Mouse (Mus musculus) midbrain, embryonic 16.5 days (tissue): ENCODE data around the gene Chst8. TPM values are rescaled to one million over a fixed set of nuclear protein-coding genes. Genes with fewer than 3 reads are reported as not detected.

ENCODE experiments used
- ATAC-seq: fragments of 200-750 bp; cut with Nextera tagmentation; 2 replicates; pipeline ENCODE4 v1.8.0; 2017; ENCODE audit warnings: moderate TSS enrichment
- H3K27ac ChIP-seq: fragments of 300-500 bp; sonication (generic); 2 replicates; pipeline ENCODE4 v1.5.1; 2014; ENCODE audit warnings: mild to moderate bottlenecking, low read length, mixed read lengths
- H3K27me3 ChIP-seq: fragments of 300-500 bp; sonication (generic); 2 replicates; pipeline ENCODE4 v1.6.1; 2014; ENCODE audit warnings: low read depth, low read length, mixed read lengths; ENCODE audit not compliant: control insufficient read depth, insufficient read depth
- H3K36me3 ChIP-seq: fragments of 300-500 bp; sonication (generic); 2 replicates; pipeline ENCODE4 v1.6.1; 2014; ENCODE audit warnings: mild to moderate bottlenecking, low read length, moderate library complexity, mixed read lengths; ENCODE audit not compliant: control insufficient read depth, insufficient read depth
- H3K4me1 ChIP-seq: fragments of 300-500 bp; sonication (generic); 2 replicates; pipeline ENCODE4 v1.6.1; 2014; ENCODE audit warnings: mild to moderate bottlenecking, low read length, mixed read lengths; ENCODE audit not compliant: control insufficient read depth, insufficient read depth
- H3K4me2 ChIP-seq: fragments of 300-500 bp; sonication (generic); 2 replicates; pipeline ENCODE4 v1.6.1; 2014; ENCODE audit warnings: mild to moderate bottlenecking, low read length, mixed read lengths
- H3K4me3 ChIP-seq: fragments of 300-500 bp; sonication (generic); 2 replicates; pipeline ENCODE4 v1.5.1; 2014; ENCODE audit warnings: low read depth, mild to moderate bottlenecking, low read length, moderate library complexity, mixed read lengths
- H3K9ac ChIP-seq: fragments of 300-500 bp; sonication (generic); 2 replicates; pipeline ENCODE4 v1.6.1; 2014; ENCODE audit warnings: low read depth, low read length, mixed read lengths
- H3K9me3 ChIP-seq: fragments of 300-500 bp; sonication (generic); replicated peaks from 2 replicates; pipeline ENCODE4 v1.6.1; 2014; ENCODE audit warnings: mild to moderate bottlenecking, low read length, mixed read lengths; ENCODE audit not compliant: control insufficient read depth, poor library complexity, severe bottlenecking
- WGBS: fragments of 180-500 bp; shearing (Covaris S2); extraction: QIAGEN DNeasy Blood & Tissue Kit; methylation state at CpG from one replicate; pipeline ENCODE4 v1.1.7; 2014; 5-methylcytosine and 5-hydroxymethylcytosine counted together
- polyA plus RNA-seq: library from polyadenylated mRNA; unstranded; fragments of >200 nt; fragmentation: Nextera tagmentation; extraction: Ambion mirVana; gene quantifications from 2 replicates; pipeline ENCODE4 v1.2.1, GENCODE M21; 2015

Chst8 gene
- polyA plus RNA-seq, 1 experiment from 2014 or later, result 12.7 TPM

DNA sequence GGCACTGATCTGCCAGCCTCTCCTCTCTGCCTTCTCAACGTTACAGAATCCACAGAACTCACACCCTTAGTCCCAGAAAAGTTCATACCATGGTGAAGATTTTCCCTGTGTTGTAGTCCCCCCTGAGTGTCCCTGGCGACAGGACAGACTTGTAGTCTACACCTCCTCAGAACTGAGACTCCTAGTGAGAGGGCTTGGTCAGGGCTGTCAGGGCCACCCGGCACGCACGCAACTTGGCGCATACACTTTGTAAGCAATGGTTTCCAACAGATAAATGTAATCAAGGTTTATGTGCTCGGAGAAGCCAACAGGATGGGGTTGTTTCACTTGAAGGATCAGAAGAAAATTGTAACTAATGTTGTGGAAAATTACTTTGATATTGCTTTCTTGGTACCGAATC lies 67.5 kb downstream of the Chst8 start:
- H3K9ac ChIP-seq, result no peak overlapping the region
- H3K36me3 ChIP-seq, result no peaks in the 10 kb centered on the region
- no peaks in the 10 kb centered on the region; the same call in 1 of the 2 replicates for H3K27me3 ChIP-seq
- no peak overlapping the region for H3K4me3 ChIP-seq
- no peak overlapping the region for H3K27ac ChIP-seq
- no peaks in the 10 kb centered on the region for H3K9me3 ChIP-seq
- WGBS, result 80% methylated on average over 8 of the region's 8 CpGs
- no peak overlapping the region for H3K4me2 ChIP-seq
- no peak for ATAC-seq
- H3K4me1 ChIP-seq, result peaks cover 7% of the 10 kb centered on the region

- Histone ChIP-seq H3K27ac (no peak overlapping the region), H3K4me3 (no peak overlapping the region), H3K4me2 (no peak overlapping the region), H3K9ac (no peak overlapping the region), H3K4me1 (peaks cover 7% of the 10 kb centered on the region), H3K27me3 (no peaks in the 10 kb centered on the region), H3K36me3 (no peaks in the 10 kb centered on the region), H3K9me3 (no peaks in the 10 kb centered on the region)
- ATAC-seq, result no peak
- WGBS, result 80% methylated on average over 8 of the region's 8 CpGs
Measured at GRCm38 (mm10) chr7:34743411-34744085, 69.0 kb downstream of the Chst8 start.

DNA sequence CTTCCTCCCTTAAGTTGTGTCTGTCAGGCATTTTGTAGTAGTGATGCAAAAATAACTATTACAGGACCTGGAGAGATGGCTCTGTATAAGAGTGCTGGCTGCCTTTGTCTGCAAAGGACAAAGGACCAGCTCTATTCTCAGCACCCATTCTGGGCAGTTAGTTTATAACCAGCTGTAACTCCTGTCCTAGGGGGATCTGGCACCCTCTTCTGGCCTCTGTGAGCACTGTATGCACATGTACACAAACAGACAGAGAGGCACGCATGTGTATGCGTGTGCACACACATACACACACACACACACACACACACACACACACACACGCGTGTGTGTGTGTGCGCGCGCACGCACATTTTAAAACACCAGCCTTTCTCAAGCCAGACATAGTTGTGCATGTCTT lies 73.1 kb downstream of the Chst8 start:
- WGBS, result 96% methylated on average over 8 of the region's 8 CpGs
- no peak overlapping the region for H3K4me3 ChIP-seq
- no peak for ATAC-seq
- H3K4me2 ChIP-seq, result no peak overlapping the region
- H3K9me3 ChIP-seq, result no peaks in the 10 kb centered on the region
- no peaks in the 10 kb centered on the region; the same call in none of the 2 replicates for H3K4me1 ChIP-seq
- no peaks in the 10 kb centered on the region for H3K36me3 ChIP-seq
- H3K27me3 ChIP-seq, result no peaks in the 10 kb centered on the region
- no peak overlapping the region for H3K27ac ChIP-seq
- no peak overlapping the region for H3K9ac ChIP-seq

DNA sequence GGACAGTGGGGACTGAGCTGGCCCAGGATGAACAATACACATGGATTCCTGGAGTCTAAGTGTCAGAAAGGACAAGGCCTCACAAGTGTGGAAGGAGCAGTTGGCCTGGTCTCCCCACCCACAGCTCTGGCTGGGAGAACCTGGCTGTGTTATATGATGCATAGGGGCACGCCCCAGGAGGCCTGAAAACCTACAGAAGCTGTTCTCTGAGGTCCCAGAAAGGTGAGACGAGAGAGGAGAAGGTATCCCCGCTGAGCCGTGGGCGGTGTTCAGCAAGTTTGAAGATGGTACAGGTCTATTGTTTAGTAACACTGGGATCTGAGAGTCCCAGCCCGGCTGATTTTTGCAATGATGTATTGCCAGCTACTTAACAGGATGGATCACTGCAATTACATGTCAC lies 75.3 kb downstream of the Chst8 start:
- no peak for ATAC-seq
- 72% methylated on average over 6 of the region's 6 CpGs for WGBS

DNA sequence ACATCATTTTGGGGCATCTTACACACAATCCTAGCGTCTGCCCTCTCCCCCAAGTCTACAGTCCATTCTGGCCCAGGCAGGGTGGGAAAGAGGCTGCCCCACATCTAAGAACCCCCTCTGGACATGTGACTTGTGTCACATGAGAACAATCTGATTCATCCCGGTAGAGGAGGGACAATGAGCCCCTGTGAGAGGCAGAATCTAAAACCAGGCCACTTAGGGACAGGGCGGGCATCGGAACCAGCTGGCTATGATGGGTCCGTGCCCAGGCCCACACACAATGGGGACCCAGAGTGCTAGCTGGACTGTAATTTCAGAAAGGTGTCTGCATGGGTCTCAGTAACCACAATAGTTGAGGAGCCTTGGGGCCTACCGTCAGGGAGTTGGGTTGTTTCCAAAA lies 78.2 kb downstream of the Chst8 start:
- H3K9ac ChIP-seq, result no peak overlapping the region
- no peak for ATAC-seq
- H3K36me3 ChIP-seq, result no peaks in the 10 kb centered on the region
- no peaks in the 10 kb centered on the region for H3K9me3 ChIP-seq
- H3K27me3 ChIP-seq, result no peaks in the 10 kb centered on the region
- H3K4me2 ChIP-seq, result no peak overlapping the region
- no peak overlapping the region for H3K27ac ChIP-seq
- no peak overlapping the region for H3K4me3 ChIP-seq
- no peaks in the 10 kb centered on the region; the same call in none of the 2 replicates for H3K4me1 ChIP-seq
- WGBS, result 78% methylated on average over 6 of the region's 6 CpGs

More for the DNA sequence above, 75.3 kb downstream of the Chst8 start:
- Histone ChIP-seq H3K27ac (no peak overlapping the region), H3K4me2 (no peak overlapping the region), H3K9ac (no peak overlapping the region), H3K4me1 (no peaks in the 10 kb centered on the region; the same call in none of the 2 replicates), H3K9me3 (no peaks in the 10 kb centered on the region), H3K4me3 (no peak overlapping the region), H3K27me3 (no peaks in the 10 kb centered on the region), H3K36me3 (no peaks in the 10 kb centered on the region)

- H3K4me1 ChIP-seq, result no peaks in the 10 kb centered on the region
- H3K27me3 ChIP-seq, result no peaks in the 10 kb centered on the region
- H3K4me2 ChIP-seq, result no peak overlapping the region
- H3K27ac ChIP-seq, result no peak overlapping the region
- no peaks in the 10 kb centered on the region; the same call in 1 of the 2 replicates for H3K9me3 ChIP-seq
- no peak overlapping the region for H3K4me3 ChIP-seq
- H3K36me3 ChIP-seq, result no peaks in the 10 kb centered on the region
- WGBS, result 37% methylated on average over 6 of the region's 6 CpGs
- ATAC-seq, result no peak
- no peak overlapping the region for H3K9ac ChIP-seq
Measured at GRCm38 (mm10) chr7:34728931-34729330, 83.6 kb downstream of the Chst8 start.

DNA sequence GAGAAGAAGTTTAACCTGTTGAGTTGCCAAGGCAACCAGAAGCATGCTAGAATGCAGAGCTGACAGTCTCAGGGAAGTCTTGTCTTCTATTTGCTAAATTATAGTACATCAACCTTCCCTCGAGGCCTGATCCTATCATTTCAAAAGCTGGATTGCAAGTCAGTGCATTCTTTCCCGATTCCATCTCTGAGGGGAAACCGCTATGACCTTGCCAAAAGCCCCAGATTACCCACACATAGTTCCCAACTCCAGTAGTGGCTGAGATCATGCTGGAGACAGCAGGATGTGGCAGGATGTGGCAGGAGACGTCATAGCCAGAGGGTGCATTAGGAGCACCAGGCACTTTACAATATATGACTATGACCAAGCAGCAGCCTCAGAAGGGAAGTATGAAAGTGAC lies 87.3 kb downstream of the Chst8 start:
- no peak overlapping the region for H3K4me3 ChIP-seq
- H3K36me3 ChIP-seq, result no peaks in the 10 kb centered on the region
- H3K27me3 ChIP-seq, result no peaks in the 10 kb centered on the region
- ATAC-seq, result no peak
- no peak overlapping the region for H3K9ac ChIP-seq
- no peaks in the 10 kb centered on the region; the same call in 1 of the 2 replicates for H3K9me3 ChIP-seq
- H3K27ac ChIP-seq, result no peak overlapping the region
- 75% methylated on average over 4 of the region's 4 CpGs for WGBS
- peaks cover 21% of the 10 kb centered on the region for H3K4me1 ChIP-seq
- H3K4me2 ChIP-seq, result no peak overlapping the region

DNA sequence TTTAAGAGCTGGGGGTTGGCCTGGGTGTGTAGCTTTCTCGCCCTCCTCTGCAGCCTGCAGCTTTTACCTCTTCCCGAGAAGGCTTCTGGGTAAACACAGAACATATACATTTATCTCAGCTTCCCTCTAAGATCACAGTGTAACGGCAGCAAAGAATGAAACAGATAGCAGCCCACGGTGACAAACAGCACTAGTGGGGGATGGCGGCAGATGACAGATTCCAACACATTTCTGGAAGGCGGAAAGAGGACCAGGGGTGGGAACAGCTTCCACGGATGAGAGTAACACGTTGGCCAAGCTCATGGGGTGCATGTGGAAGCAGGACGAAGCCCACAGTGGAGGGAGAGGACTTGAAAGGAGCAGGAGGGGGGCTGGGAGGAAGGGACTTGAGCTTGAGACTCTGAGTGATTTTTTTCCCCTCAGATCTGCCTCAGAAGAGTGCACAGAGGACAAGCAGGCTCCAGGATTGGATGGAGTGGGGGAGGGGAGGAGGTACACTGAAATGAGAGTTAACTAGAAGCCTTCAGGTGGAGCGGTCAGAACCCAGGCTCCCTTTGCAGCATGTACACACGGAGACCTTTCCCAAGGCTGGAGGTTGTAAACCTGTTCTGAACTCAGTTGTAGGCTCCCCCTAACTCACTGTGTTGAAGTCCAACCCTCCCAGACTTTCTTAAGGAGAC lies 89.8 kb downstream of the Chst8 start:
- peaks cover 30% of the 10 kb centered on the region for H3K4me1 ChIP-seq
- no peaks in the 10 kb centered on the region; the same call in 1 of the 2 replicates for H3K9me3 ChIP-seq
- H3K4me3 ChIP-seq, result no peak overlapping the region
- no peaks in the 10 kb centered on the region for H3K36me3 ChIP-seq
- peak overlapping the region; percentile 55 for H3K27ac ChIP-seq
- no peak for ATAC-seq
- H3K27me3 ChIP-seq, result no peaks in the 10 kb centered on the region
- H3K4me2 ChIP-seq, result no peak overlapping the region
- H3K9ac ChIP-seq, result no peak overlapping the region
- WGBS, result 52% methylated on average over 11 of the region's 11 CpGs

GRCm38 (mm10) chr7:34722151-34722550 lies 90.4 kb downstream of the Chst8 start:
- H3K9me3 ChIP-seq, result no peaks in the 10 kb centered on the region; the same call in 1 of the 2 replicates
- H3K36me3 ChIP-seq, result no peaks in the 10 kb centered on the region
- H3K4me1 ChIP-seq, result peaks cover 35% of the 10 kb centered on the region
- no peaks in the 10 kb centered on the region for H3K27me3 ChIP-seq
- H3K4me3 ChIP-seq, result no peak overlapping the region
- ATAC-seq, result no peak
- H3K4me2 ChIP-seq, result no peak overlapping the region
- peak overlapping the region; percentile 55 for H3K27ac ChIP-seq
- 45% methylated on average over 8 of the region's 8 CpGs for WGBS
- no peak overlapping the region for H3K9ac ChIP-seq
